Mouse (Mus musculus) CH12.LX (cell line): ENCODE data around the gene Camta1. TPM values are rescaled to one million over a fixed set of nuclear protein-coding genes. Genes with fewer than 3 reads are reported as not detected.

Experiments used
- DNase-seq: peaks from one replicate; pipeline ENCODE4 v3.0.0-alpha.2; 2013; ENCODE audit errors: extremely low read depth
- H3K27ac ChIP-seq: 2 replicates; pipeline ENCODE4 v1.5.1; 2012; ENCODE audit warnings: low read depth, mild to moderate bottlenecking, control low read depth, moderate library complexity; ENCODE audit not compliant: insufficient read depth
- H3K27me3 ChIP-seq: replicated peaks from 2 replicates; pipeline ENCODE3; 2012; ENCODE audit warnings: inconsistent platforms
- H3K36me3 ChIP-seq, 2 experiments: replicated peaks in 1 of 2; 2 replicates each; pipeline versions ENCODE3 to v1.6.1; 2012; ENCODE audit warnings: inconsistent platforms in 1 of 2, low read length in 1 of 2, mild to moderate bottlenecking in 1 of 2, mixed read lengths in 1 of 2, moderate library complexity in 1 of 2; ENCODE audit not compliant: control insufficient read depth in 1 of 2, insufficient read depth in 1 of 2
- H3K4me1 ChIP-seq, 2 experiments: 2 replicates each; pipeline ENCODE4 v1.6.1; 2012; ENCODE audit warnings: inconsistent platforms in 1 of 2, moderate library complexity in 1 of 2; ENCODE audit not compliant: insufficient read depth in 2 of 2, control insufficient read depth in 1 of 2
- H3K4me2 ChIP-seq: 2 replicates; pipeline ENCODE4 v1.6.1; 2012; ENCODE audit warnings: low read depth, mild to moderate bottlenecking, control low read depth; ENCODE audit not compliant: poor library complexity, insufficient read depth, severe bottlenecking
- H3K4me3 ChIP-seq, 3 experiments: fragments of 150-350 bp in 1 of 3; sonication (generic) in 1 of 3; replicated peaks in 1 of 3; 2 replicates each; pipeline versions ENCODE3 to v1.5.1; 2011 to 2012; ENCODE audit warnings: low read depth in 2 of 3, low read length in 2 of 3, mild to moderate bottlenecking in 2 of 3, moderate library complexity in 2 of 3, control low read depth in 1 of 3, improper control_type of control experiment in 1 of 3, inconsistent platforms in 1 of 3, mixed read lengths in 1 of 3; ENCODE audit not compliant: poor library complexity in 1 of 3
- H3K79me2 ChIP-seq: replicated peaks from 2 replicates; pipeline ENCODE4 v1.6.1; 2012; ENCODE audit warnings: mild to moderate bottlenecking, moderate library complexity; ENCODE audit not compliant: control insufficient read depth, poor library complexity, insufficient read depth, severe bottlenecking; ENCODE audit errors: extremely low read depth
- H3K9ac ChIP-seq: 2 replicates; pipeline ENCODE4 v1.6.1; 2012; ENCODE audit warnings: low read depth, mild to moderate bottlenecking, control low read depth, moderate library complexity; ENCODE audit not compliant: insufficient read depth
- H3K9me3 ChIP-seq: replicated peaks from 2 replicates; pipeline ENCODE3; 2012; ENCODE audit warnings: low read length, inconsistent platforms, mixed read lengths
- CHD1 ChIP-seq: IDR thresholded peaks from 2 replicates; pipeline ENCODE4 v1.6.1; 2012; ENCODE audit warnings: low read depth, low read length, improper control_type of control experiment, inconsistent platforms
- ELF1 ChIP-seq: IDR thresholded peaks from 2 replicates; pipeline ENCODE4 v1.6.1; 2014; ENCODE audit warnings: low read depth, mild to moderate bottlenecking, inconsistent platforms, low read length, improper control_type of control experiment
- EP300 ChIP-seq: IDR thresholded peaks from 2 replicates; pipeline ENCODE4 v1.6.1; 2011; ENCODE audit warnings: low read length, improper control_type of control experiment
- ETS1 ChIP-seq: conservative IDR thresholded peaks from 2 replicates; pipeline ENCODE4 v1.6.1; 2012; ENCODE audit warnings: low read depth, mild to moderate bottlenecking, inconsistent platforms, low read length, improper control_type of control experiment, moderate library complexity
- GABPA ChIP-seq: IDR thresholded peaks from 2 replicates; pipeline ENCODE4 v1.6.1; 2012; ENCODE audit warnings: low read depth, low read length, improper control_type of control experiment, inconsistent platforms; ENCODE audit not compliant: insufficient replicate concordance
- JUN ChIP-seq: IDR thresholded peaks from 2 replicates; pipeline ENCODE4 v1.6.1; 2011; ENCODE audit warnings: low read depth, mild to moderate bottlenecking, low read length, improper control_type of control experiment, moderate library complexity; ENCODE audit not compliant: insufficient read depth
- JUND ChIP-seq: conservative IDR thresholded peaks from 2 replicates; pipeline ENCODE4 v1.6.1; 2011; ENCODE audit warnings: low read depth, low read length, improper control_type of control experiment
- KAT2A ChIP-seq: IDR thresholded peaks from 2 replicates; pipeline ENCODE4 v1.6.1; 2012; ENCODE audit warnings: low read length, improper control_type of control experiment, inconsistent platforms; ENCODE audit not compliant: insufficient replicate concordance
- MAX ChIP-seq: IDR thresholded peaks from 2 replicates; pipeline ENCODE4 v1.6.1; 2011; ENCODE audit warnings: low read length, improper control_type of control experiment
- MAZ ChIP-seq: IDR thresholded peaks from 2 replicates; pipeline ENCODE4 v1.6.1; 2012; ENCODE audit warnings: low read depth, mild to moderate bottlenecking, inconsistent platforms, low read length, improper control_type of control experiment, moderate library complexity
- MXI1 ChIP-seq: IDR thresholded peaks from 2 replicates; pipeline ENCODE4 v1.6.1; 2011; ENCODE audit warnings: mild to moderate bottlenecking, low read depth, low read length, improper control_type of control experiment
- NELFE ChIP-seq: IDR thresholded peaks from 2 replicates; pipeline ENCODE4 v1.6.1; 2011; ENCODE audit warnings: low read depth, low read length, improper control_type of control experiment
- NRF1 ChIP-seq: IDR thresholded peaks from 2 replicates; pipeline ENCODE4 v1.6.1; 2014; ENCODE audit warnings: low read depth, mild to moderate bottlenecking, inconsistent platforms, low read length, improper control_type of control experiment, moderate library complexity
- PAX5 ChIP-seq: IDR thresholded peaks from 2 replicates; pipeline ENCODE4 v1.6.1; 2012; ENCODE audit warnings: low read length, inconsistent platforms, mixed read lengths
- POLR2A ChIP-seq: IDR thresholded peaks from 2 replicates; pipeline ENCODE4 v1.6.1; 2011; ENCODE audit warnings: low read depth, mild to moderate bottlenecking, improper control_type of control experiment, low read length
- POLR2AphosphoS2 ChIP-seq: IDR thresholded peaks from 2 replicates; pipeline ENCODE4 v1.6.1; 2011; ENCODE audit warnings: low read depth, low read length, improper control_type of control experiment
- RCOR1 ChIP-seq: conservative IDR thresholded peaks from 2 replicates; pipeline ENCODE4 v1.6.1; 2012; ENCODE audit warnings: low read depth, mild to moderate bottlenecking, inconsistent platforms, low read length, improper control_type of control experiment
- SIN3A ChIP-seq: IDR thresholded peaks from 2 replicates; pipeline ENCODE4 v1.6.1; 2012; ENCODE audit warnings: low read length, improper control_type of control experiment, inconsistent platforms
- TBP ChIP-seq: conservative IDR thresholded peaks from 2 replicates; pipeline ENCODE4 v1.6.1; 2011; ENCODE audit warnings: low read depth, low read length, improper control_type of control experiment
- TCF12 ChIP-seq: IDR thresholded peaks from 2 replicates; pipeline ENCODE4 v1.6.1; 2014; ENCODE audit warnings: low read depth, mild to moderate bottlenecking, inconsistent platforms, low read length, improper control_type of control experiment
- UBTF ChIP-seq: IDR thresholded peaks from 2 replicates; pipeline ENCODE4 v1.6.1; 2012; ENCODE audit warnings: low read depth, mild to moderate bottlenecking, inconsistent platforms, low read length, improper control_type of control experiment, moderate library complexity
- USF1 ChIP-seq: IDR thresholded peaks from 2 replicates; pipeline ENCODE4 v1.6.1; 2014; ENCODE audit warnings: low read depth, mild to moderate bottlenecking, inconsistent platforms, low read length, improper control_type of control experiment
- ZMIZ1 ChIP-seq: IDR thresholded peaks from 2 replicates; pipeline ENCODE4 v1.6.1; 2012; ENCODE audit warnings: low read depth, mild to moderate bottlenecking, inconsistent platforms, low read length, improper control_type of control experiment
- ZNF384 ChIP-seq: IDR thresholded peaks from 2 replicates; pipeline ENCODE4 v1.6.1; 2012; ENCODE audit warnings: low read depth, low read length, improper control_type of control experiment, inconsistent platforms
- dilution Hi-C: fragments of 300-500 bp; cut with MboI; formaldehyde crosslinking; loops from 2 replicates; pipeline ENCODE4 v1.14.3; 2020; ENCODE audit warnings: low sequenced_read_pairs; ENCODE audit not compliant: extremely low pct_unique_long_range_greater_than_20kb, extremely low pct_ligation_motif_present
- in situ Hi-C: fragments of 300-500 bp; cut with MboI; formaldehyde crosslinking; loops from 3 replicates; pipeline ENCODE4 v1.14.3; 2019; ENCODE audit warnings: low sequenced_read_pairs, low pct_ligation_motif_present, low pct_unique_long_range_greater_than_20kb, mixed read lengths
- polyA plus RNA-seq: library from polyadenylated mRNA; unstranded; fragments of >175 nt; gene quantifications from 2 replicates; pipeline ENCODE4 v1.2.1, GENCODE M21; 2012; ENCODE audit warnings: low read depth; ENCODE audit not compliant: insufficient read length
- total RNA-seq, 2 experiments: library from RNA; depleted of rRNA; stranded (reverse); fragments of 300-350 nt in 1 of 2; fragments of >200 nt in 1 of 2; gene quantifications; 2 replicates each; pipeline ENCODE4 v1.2.3; 2012 to 2014

Gene Camta1
- total and polyA plus RNA-seq, 3 experiments: 9.9 to 32.5 (median 15.3) TPM

DNA sequence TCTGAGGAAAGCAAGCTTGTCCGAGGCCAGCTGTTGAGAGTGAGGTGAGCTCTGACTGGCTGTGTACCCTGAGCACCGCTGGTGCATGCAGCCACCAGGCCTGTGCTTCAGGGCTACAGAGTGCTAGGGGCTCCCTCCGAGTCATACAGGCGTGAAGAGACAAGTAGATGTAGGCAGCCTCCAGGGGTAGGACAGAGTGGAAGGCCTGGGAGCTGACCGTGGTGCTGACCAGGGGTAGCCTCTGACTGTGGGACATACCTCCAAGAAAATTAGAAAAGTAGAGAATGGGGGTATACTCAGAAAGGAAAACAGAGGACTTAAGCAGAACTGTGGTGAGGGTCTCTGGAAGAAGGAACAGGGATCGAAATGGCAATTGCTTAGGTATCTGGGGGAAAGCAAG, 97.7 kb downstream of the Camta1 start:
- DNase-seq: peak; percentile 2
- Histone ChIP-seq H3K4me1 (no peaks in the 10 kb centered on the region), H3K4me3 (no peak overlapping the region), H3K79me2 (no peaks in the 10 kb centered on the region), H3K27me3 (no peaks in the 10 kb centered on the region), H3K36me3 (no peaks in the 10 kb centered on the region), H3K4me2 (no peak overlapping the region), H3K9ac (no peak overlapping the region), H3K9me3 (peaks cover 23% of the 10 kb centered on the region), H3K27ac (no peak overlapping the region)
- in situ Hi-C loops: loop anchor here (25.0 kb wide), 1 partner anchor 602 kb away; no protein-coding TSS in a partner anchor
- dilution Hi-C loops: no loop called here
- no peak for TF ChIP-seq JUND
- no peak for TF ChIP-seq PAX5
- TF ChIP-seq GABPA: no peak
- TF ChIP-seq ZNF384: no peak
- TF ChIP-seq NELFE: no peak
- TF ChIP-seq POLR2AphosphoS2: no peak
- TF ChIP-seq NRF1: no peak
- no peak for TF ChIP-seq MAX
- TF ChIP-seq TCF12: no peak
- TF ChIP-seq UBTF: no peak
- TF ChIP-seq MAZ: no peak

DNA sequence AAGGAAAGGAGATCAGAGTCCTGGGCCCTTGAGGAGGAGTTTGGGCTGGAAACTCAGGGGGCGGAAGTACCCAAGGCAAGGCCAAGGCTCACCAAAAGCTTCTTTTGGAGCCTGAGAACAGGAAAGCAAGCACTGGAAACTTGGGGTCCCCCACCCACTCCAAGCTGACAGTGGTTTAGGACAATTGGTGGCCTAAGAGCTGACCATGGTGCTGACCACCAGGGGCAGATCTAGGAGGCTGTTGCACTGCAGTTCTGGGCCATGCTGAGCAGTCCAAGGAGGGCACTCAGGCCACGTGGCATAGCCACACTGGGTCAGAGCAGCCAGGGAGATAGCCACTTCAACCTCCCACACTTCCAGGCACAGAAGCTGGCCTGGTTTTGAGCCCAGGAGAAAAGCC, 102.6 kb downstream of the Camta1 start:
- H3K79me2 ChIP-seq: no peaks in the 10 kb centered on the region
- H3K9me3 ChIP-seq: peaks cover 61% of the 10 kb centered on the region
- TF ChIP-seq KAT2A (no peak), CHD1 (no peak), JUN (no peak), RCOR1 (no peak), POLR2A (no peak), ETS1 (no peak), EP300 (no peak), ZNF384 (no peak), NELFE (no peak), SIN3A (no peak), ZMIZ1 (no peak), USF1 (no peak), MXI1 (no peak), TBP (no peak), ELF1 (no peak)
- no peak overlapping the region for H3K4me3 ChIP-seq
- in situ Hi-C loops (loop anchor here (25.0 kb wide), 1 partner anchor 597 kb away; no protein-coding TSS in a partner anchor), dilution Hi-C loops (no loop called here)
- no peaks in the 10 kb centered on the region for H3K27me3 ChIP-seq
- H3K4me2 ChIP-seq: no peak overlapping the region
- no peak for DNase-seq
- H3K27ac ChIP-seq: no peak overlapping the region
- H3K9ac ChIP-seq: no peak overlapping the region
- H3K36me3 ChIP-seq: no peaks in the 10 kb centered on the region
- H3K4me1 ChIP-seq: no peaks in the 10 kb centered on the region
